Mouse (Mus musculus): ENCODE results near the gene Kidins220.

Kidins220 gene

DNA sequence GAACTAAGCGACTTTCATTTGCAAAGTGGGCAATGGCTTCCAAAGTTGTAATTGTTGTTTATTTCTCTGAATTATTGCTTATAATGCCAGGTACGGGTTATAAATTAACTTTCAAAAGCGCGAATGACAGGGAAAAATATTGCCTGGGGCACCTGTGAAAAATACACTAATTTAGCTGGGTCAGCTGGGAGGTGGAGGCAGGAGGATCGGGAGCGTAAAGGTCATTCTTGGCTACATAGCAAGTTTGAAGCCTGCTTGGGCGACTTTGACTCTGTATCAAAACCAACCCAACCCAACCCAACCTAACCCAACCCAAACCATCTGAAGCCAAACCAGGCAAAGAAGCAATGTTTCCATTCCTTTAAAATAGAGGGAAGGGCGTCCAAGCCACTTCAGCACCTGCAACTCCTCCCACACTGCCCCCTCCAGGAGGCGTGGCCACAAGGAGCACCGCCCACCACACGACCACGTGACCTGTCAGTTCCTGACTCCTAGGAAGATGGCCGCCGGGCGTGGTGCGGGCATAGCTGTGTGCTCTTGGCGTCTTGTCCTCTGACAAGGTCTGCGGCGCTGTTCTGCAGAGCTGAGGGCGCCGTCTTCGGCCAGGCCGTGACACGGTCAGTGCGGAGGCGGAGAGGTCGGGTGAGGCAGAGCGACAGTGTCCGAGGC is at the start of gene Kidins220:
Kidins220 (plus strand) TSS at position 480 of the 669 bp plus-strand sequence.
- peak; percentile 85 for DNase-seq (ENCODE audit: low read depth, low spot score)

DNA sequence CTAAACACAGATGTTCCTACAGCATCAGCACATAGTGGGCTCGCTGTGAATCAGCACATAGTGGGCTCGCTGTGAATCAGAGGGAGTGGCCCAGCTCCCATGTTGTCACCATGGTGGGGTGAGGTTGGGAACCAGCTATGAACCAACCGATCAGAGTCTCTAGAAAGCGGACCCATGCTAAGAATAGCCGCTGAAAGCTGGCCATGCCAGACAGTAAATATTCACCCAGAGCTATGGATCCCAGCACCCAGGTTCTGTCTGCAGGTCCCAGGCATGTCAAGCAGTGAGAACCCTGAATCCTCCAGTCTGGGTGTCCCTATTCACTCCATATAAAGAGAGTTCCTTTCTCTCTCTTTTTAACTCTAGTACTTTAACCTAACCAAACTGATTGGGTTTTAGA is 49.4 kb upstream of the Kidins220 start:
- DNase-seq (ENCODE audit: low read depth, low spot score): no peak

DNA sequence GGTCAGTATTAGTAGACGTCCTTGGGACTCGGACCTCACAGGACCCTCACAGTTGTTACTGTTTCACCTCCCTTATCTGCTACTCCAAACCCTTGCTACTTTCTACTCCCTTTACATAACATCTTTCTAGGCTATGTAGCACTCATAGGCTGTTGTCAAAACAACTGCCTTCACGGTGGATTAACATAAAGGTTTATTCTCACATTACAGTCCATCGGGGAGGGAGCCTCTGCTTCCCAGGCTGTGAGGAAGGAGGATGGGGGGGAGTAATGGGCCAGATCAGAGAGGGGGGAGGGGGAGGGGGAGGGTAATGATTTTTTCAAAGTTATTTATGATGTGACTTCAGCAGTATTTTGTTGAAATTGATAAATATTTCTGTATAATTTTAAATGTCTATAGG is 49.0 kb upstream of the Kidins220 start:
- no peak for DNase-seq (ENCODE audit: low read depth, low spot score)

DNA sequence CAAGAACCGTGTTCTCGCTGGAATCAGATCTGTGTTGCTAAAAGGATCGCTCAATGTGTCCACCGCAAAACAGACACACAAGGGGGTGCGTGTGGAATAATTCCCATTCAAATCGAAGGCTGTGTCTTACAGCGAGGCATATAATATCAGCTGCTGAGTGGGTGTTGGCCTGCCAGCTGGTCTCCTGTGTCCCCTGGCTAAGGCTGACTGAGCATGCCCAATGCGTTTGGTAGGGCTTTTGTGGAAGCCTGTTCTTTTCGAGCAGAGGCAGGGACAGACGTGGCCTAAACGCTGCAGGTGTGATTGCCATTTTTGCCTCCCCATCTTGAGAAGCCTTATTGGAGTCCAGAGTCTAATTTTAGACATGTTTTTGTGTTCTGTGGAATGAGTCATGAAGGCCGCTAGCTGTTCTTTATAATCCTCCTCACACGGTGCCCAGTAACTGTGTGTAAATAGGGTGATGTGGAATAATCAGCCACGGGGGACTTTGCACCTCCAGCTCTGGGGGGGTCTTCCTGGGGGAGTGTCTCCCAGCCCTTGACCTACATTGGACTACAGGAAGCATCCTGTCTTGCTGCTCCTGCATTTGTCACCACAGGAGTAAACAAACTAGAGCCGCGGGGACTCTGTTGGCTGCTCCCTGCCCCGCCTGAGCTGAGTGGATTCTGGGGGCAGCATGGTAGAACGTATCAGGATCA is 46.5 kb upstream of the Kidins220 start:
- DNase-seq (ENCODE audit: low read depth, low spot score): no peak

DNA sequence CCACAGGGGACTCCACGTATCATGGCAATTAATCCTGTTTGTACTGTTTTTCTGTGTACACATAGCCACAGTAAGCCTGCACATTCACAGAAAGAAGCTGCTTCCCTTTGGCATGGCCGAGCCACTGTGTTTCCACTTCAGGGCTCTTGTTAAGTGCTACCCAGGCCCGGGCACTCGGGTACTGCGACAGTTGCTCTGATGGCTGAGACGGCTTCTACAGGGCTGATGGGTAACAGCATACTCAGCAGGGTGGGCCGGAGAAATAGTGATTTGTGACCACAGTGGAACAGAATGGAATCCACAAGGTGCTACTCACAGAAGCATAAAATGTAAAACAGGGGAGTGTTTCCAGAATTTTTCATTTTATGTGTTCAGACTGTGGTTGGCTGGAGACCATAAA is 45.7 kb upstream of the Kidins220 start:
- DNase-seq (ENCODE audit: low read depth, low spot score): no peak

DNA sequence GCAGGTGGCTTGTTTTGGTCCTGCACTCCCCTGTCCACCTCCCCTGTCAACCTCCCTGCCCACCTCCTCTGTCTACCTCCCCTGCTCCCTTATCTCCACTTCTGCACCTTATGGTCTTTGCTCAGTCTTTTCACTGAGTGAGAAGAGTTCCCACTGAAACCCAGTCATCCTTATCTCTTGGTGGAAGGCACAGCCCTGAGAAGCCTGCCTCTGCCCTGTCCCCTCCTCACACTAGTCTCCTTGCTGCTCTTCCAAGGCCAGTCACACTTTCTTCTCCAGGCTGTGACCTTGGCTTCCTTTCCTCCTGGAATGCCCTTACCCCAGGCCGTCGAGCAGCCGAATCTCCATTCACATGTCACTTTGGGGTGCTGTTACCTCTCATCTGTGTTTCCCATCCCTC is 44.0 kb upstream of the Kidins220 start:
- no peak for DNase-seq (ENCODE audit: low read depth, low spot score)

DNA sequence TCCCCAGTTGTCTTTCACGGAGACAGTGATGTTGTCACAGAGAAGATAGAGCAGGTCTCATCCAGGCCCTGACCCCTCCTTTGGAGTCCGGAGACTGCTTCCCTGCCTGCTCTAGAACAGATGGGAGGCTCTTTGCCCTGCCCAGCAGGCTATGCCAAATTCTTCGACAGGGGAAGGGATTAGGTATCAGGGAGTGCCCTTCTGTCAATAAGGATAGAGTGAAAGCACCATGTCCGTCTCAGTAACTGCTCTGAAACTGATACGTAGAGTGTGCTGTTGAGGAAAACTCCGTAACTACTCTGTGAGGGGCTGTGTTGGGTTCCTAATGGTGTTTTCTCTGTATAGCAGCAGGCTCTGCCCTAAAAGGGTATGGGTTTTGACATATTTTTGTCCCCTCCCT is 42.6 kb upstream of the Kidins220 start:
- peak; percentile 22 for DNase-seq (ENCODE audit: low read depth, low spot score)

DNA sequence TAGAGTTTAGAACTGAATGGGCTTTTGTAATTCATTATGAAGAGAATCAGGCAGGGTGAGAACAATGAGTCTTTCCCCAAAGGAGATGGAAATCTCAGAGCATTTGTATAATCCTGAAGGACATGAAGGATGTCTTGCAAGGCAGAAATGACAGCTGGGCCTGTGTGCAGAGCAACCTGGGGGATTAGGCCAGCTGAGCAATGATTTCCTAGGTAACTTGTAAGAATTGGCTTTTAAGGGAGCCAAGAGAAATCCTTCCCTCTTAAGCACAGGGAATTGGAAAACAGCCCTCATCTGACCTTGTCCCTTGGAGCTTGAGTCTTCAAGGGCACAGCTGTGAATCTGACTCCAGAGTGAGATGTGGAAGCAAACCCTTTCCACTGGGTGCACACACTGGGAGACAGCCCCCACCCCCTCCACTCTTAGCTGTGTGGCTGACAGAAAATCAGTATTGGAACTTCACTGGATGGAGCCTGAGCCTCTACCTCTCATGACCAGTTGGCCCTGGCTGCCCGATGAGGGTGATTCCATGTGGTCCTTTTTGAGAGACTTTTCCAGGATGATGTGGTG is 41.4 kb upstream of the Kidins220 start:
- DNase-seq (ENCODE audit: low read depth, low spot score): no peak

DNA sequence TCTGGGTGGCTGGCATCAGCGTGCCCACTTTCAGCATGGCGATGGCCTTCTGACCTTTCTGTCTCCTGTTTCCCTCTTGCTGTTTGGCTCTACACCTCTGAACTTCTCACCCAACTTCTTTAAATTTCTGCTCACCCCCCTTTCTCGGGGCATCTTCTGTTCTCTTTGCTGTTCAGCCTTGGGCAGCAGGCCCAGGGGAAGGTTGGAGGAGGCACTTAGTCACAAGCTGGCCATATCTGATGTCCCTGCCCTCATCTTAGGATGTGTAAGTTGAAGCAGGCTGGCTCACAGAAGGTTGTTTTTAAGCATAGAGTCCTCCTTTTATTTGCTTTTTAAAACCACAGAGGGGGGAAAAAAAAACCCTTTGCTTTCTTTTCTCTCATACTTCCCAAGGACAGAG is 40.7 kb upstream of the Kidins220 start:
- no peak for DNase-seq (ENCODE audit: low read depth, low spot score)

DNA sequence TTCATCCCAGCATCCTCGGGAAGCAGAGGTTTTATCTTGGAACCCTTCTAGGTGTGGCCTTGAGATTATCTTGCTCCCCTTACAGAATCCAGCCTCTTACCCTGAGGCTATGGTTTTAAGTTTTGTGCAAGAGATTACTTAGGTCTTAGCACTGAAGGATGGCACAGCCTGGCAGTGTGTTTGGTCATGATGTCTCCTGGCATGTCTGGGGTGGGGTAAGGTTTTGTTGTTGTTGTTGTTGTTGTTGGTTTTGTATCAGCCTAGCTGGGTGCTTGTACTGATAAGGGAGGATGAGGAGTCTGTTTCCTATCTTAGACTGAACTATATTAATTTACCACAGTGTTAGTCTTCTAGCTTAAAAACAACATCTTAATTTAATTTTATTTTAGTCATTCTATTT is 38.4 kb upstream of the Kidins220 start:
- DNase-seq (ENCODE audit: low read depth, low spot score): no peak

DNA sequence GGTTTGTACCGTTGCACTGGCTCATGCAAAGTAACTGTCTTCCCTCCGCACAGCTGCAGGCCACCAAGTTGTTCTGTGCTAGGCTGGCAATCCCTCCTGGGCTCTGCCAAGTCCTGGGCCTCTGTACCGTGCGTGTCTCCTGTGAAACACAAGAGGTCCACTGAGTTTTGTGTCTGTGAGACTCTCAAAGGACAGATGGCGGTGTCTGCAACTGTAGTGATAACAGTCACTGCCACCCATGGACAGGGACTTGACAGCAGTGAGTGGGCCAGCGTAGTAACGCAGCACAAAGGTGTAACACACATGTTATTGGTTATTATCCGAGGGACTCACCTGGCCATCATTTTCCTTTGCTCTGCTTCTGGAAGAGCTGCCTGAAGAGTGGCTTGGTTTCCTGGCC is 35.4 kb upstream of the Kidins220 start:
- no peak for DNase-seq (ENCODE audit: low read depth, low spot score)

DNA sequence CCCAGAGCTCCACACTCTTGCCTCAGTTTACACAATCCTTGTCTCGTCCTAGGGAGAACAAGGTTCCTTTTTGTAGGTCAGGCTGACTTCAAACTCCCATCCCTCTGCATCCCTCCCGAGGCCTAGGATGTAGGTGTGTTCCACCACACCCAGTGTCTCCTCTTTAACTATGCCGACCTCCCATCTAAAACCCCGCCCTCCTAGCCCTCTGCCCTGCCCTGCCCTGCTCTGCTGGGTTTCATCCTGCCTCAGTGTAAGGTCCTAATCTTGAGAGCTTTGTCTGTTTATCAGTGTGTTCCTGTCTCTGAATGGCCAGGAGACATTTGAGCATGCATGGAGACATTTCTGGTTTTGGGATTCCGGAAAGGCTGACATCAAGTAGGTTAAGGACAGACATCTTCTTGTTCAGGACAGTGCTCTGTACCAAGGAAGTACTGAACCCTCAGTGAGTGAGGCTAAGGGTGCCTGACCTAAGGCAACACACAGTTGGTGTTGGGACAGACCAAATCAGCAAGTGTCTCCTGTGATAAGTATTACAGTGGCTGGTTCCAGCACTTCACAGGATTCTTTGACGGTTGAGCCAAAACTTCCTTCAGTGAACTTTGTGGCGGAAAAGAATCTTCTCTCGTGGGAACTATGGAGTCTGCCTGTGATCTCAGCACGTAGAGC is 32.0 kb upstream of the Kidins220 start:
- DNase-seq (ENCODE audit: low read depth, low spot score): no peak

DNA sequence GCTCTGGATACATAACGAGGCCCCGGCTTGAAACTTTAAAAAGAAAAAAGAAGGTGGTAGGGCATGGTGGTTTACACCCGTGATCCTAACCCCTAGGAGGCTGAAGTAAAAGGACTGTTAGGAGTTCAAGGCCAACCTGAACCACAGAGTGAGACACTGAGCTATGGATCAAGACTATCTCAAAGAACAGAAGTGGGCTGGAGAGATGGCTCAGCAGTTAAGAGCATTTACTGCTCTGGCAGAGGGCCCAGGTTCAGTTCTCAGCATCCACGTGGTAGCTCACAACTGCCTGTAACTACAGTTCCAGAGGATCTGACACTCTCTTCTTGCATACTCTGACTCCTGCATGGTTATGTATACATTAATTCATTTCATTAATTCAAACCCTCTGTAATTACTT is 31.3 kb upstream of the Kidins220 start:
- no peak for DNase-seq (ENCODE audit: low read depth, low spot score)

DNA sequence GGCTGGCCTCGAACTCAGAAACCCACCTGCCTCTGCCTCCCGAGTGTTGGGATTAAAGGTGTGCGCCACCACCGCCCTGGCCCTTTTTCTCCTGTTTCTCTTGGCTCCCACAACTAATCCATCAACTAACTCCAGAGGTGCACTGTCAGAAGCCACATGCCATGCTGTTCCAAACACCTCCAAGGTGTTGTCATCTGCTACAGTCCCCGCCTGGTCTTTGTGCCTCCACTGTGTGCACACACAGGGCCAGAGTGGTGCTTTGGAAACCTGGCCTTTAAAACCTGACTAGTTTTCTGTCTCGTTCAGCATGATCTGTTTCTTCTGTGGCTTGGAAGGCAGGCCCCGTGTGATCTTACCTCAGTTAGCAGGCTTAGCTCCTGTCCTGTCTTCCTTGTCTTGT is 30.1 kb upstream of the Kidins220 start:
- DNase-seq (ENCODE audit: low read depth, low spot score): no peak

DNA sequence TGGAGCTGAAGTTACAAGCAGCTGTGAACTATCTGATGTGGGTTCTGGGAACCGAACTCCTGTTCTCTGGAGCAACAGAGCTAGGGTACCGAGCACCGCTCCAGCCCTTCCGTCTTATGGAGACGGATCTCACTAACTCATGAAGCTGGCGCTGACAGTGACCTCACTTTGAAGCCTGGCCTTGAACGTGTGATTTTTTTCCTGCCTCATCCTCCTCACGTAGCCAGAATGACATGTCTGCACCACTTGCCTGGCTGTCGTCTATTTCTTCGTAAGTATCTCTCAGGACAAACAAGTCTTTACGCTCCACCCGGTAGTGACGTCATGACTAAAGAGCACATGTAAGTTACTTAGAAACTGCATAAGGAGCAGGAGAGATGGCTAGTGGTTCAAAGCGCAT is 27.7 kb upstream of the Kidins220 start:
- no peak for DNase-seq (ENCODE audit: low read depth, low spot score)

DNA sequence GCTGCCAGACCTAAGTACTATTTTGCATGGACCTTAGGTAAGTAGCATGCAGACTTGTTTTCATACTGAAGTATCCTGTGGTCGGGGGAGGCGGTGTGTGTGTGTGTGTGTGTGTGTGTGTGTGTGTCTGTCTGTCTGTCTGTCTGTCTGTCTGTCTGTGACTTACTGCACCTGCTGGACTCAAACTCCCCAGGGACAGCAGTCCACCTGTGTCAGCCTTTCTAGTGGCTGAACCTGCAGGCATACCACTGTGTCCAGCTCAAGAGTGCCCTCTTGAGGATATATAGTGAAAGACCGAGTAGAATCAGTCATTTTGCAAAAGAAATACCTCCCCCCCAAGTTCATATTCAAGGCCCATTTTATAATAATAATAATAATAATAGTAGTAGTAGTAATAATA is 26.4 kb upstream of the Kidins220 start:
- DNase-seq (ENCODE audit: low read depth, low spot score): peak; percentile 44

DNA sequence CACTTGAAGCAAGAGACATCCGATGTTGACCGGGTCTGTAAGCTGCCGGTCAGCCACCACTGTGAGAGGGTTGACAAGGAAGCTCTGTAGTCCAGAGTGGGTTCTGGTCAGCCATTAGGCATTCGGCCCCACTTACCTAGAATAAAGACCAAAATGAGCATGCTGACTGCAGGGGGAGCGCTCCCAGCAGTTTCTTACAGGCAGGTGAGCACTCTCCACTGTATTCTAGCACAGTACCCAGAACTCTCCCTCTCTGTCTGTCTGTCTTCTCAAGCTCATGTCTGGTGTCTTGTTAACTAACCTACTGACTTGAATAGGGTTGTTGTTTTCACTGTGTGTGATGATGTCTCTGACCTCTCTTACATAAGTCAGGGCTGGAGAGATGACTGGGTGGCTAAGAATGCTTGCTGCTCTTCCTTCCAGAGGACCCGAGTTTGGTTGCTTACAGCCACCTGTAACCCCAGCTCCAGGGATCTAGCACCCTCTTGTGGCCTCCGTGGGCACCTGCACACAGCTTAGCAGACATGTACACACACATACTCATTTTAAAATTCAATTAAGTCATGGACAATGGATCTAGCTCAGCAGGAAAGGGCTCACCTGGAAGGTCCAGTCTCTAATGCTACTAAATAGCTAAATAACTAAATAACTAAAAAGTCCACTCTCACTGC is 24.2 kb upstream of the Kidins220 start:
- DNase-seq (ENCODE audit: low read depth, low spot score): no peak

DNA sequence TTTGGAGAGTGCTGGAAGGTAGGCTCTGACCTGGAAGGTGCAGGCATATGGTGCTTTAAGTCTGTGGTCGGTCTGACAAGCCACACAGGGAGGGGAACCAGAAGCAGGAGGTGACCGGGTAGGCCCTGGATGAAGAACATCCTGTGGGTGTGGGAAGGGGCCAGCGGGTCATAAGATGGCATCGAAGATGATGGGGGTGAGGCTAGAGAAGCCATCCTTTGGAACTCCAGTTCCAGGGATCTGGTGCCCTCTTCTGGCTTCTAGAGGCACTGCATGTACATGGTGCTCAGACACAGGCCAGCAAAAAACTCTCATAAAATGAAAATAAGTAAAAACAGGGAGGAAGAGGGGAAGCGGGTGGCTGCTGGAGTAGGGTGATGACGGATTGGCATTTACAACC is 22.6 kb upstream of the Kidins220 start:
- DNase-seq (ENCODE audit: low read depth, low spot score): peak; percentile 17

DNA sequence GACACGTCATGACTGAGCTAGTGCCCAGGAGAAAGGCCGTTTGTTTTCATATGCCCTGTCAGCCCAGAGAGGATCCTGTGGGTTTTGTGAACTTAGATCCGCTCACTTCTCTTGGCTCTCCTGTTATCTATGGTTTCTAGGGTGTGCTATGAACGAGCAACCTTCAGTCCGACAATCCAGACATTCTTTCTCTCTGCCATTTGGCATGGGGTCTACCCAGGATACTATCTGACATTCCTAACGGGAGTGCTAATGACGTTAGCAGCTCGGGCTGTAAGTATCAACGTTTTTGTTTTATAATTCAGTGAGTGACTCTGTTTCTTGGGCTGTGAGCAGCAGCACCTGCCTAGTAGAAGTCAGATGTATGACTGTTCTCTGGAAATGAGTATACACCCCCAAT is 19.6 kb upstream of the Kidins220 start:
- DNase-seq (ENCODE audit: low read depth, low spot score): no peak

DNA sequence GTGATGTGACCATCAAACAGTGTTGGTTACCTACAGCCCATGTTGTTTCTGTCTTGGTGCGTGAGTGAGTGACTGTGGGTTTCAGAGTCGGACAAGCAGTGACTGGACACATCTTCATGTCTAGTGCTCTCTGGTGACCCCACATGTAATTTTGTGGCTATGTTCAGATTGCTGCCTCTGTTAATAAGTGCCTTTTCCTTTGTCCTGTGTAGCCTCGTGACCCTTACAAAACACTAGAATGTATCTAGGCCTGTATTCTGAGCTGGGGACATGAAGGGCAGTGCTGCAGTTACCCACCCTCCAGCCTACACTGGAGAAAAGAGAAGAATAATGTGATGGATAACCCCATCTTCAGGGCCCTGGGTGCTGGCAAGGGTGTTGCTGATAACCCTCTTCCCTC is 16.2 kb upstream of the Kidins220 start:
- DNase-seq (ENCODE audit: low read depth, low spot score): no peak

DNA sequence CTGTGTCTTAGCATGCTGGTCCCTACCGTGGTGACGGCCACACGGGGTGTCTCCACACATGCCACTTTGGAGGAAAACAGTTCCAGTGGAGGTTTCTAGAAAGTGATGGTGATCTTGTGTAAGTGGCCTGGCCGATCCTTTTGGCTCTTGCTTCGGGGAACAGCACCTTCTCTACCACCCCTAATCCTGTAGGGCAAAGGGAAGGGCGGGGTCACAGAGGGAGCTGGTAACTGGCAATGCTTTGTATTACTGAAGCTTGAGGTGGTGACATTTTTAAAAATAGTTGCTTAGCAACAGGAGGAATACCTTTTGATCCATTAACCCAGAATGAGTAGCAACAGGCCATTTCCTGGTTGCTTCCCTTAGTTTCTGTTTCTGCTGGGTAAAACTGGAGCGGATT is 12.9 kb upstream of the Kidins220 start:
- no peak for DNase-seq (ENCODE audit: low read depth, low spot score)

DNA sequence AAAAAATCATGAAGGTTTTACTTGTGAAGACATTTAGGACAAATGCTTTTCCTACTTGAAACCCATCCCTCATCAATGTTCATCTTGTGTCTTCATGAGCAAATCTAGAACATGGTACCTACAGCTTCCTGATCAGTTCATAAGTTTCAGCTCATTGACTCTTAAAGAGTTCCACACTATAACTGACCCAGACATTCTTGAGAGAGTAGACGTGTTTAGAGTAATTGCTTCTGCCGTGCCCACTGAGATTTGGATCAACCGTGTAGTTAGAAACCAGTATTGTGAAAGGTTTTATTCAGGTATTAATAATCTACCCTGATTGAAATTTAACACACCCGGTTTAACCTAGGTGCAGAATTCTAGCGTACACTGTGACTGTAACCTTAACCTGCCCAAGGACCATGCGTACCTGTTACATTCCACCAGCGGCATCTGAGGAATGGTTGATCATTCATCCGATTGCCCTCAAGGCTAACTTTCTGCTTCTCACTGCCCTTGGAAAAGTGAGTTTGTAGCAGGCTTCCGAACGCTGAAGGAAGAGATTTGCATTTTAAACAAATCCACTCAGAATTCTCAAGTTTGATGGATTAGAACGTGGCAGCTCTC is 12.3 kb upstream of the Kidins220 start:
- DNase-seq (ENCODE audit: low read depth, low spot score): no peak

Measured in skeletal muscle tissue, adult 2 months (tissue).